Mouse (Mus musculus): Measurements from ENCODE around the gene Rps6ka5. TPM values are rescaled to one million over a fixed set of nuclear protein-coding genes. Genes with fewer than 3 reads are reported as not detected.

Rps6ka5 gene
- polyA plus RNA-seq, 1 experiment from 2014 or later: 5.2 TPM

DNA sequence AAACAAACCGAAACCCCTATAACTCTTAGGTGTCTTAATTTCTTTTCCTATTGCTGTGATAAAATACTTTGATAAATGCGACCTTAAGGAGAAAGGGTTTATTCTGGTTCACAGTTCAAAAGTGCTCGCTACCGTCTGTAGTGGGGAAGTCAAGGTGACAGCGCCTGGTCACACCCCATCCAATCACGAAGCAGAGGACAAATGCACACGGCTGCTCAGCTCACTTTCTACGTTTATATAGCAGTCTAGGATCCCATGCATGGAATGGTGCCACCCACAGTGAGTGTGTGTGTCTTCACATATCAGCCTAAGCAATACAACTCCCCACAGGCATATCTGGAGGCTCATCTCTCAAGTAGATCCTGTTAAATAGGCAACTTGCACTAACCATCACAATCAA, 88.9 kb downstream of the Rps6ka5 start:
- no peak overlapping the region for H3K4me3 ChIP-seq
- 75% methylated on average over 8 of the region's 8 CpGs for WGBS
- H3K27me3 ChIP-seq: no peaks in the 10 kb centered on the region
- H3K9ac ChIP-seq: no peak overlapping the region
- H3K27ac ChIP-seq: no peak overlapping the region
- ATAC-seq (ENCODE audit: borderline replicate concordance, extremely low read depth, low FRiP score, low TSS enrichment): no peak
- no peaks in the 10 kb centered on the region for H3K4me1 ChIP-seq
- no peak overlapping the region for H3K4me2 ChIP-seq
- no peaks in the 10 kb centered on the region for H3K9me3 ChIP-seq
- no peaks in the 10 kb centered on the region for H3K36me3 ChIP-seq

- no peaks in the 10 kb centered on the region for H3K27me3 ChIP-seq
- H3K9ac ChIP-seq: no peak overlapping the region
- no peak overlapping the region for H3K4me2 ChIP-seq
- no peaks in the 10 kb centered on the region for H3K4me1 ChIP-seq
- no peak for ATAC-seq (ENCODE audit: borderline replicate concordance, extremely low read depth, low FRiP score, low TSS enrichment)
- no peaks in the 10 kb centered on the region for H3K36me3 ChIP-seq
- H3K9me3 ChIP-seq: no peaks in the 10 kb centered on the region
- no peak overlapping the region for H3K27ac ChIP-seq
- H3K4me3 ChIP-seq: no peak overlapping the region
- 54% methylated on average over 3 of the region's 3 CpGs for WGBS
Observed at GRCm38 (mm10) chr12:100636733-100637132, 90.0 kb downstream of the Rps6ka5 start.

- no peaks in the 10 kb centered on the region for H3K9me3 ChIP-seq
- no peaks in the 10 kb centered on the region for H3K36me3 ChIP-seq
- no peaks in the 10 kb centered on the region for H3K4me1 ChIP-seq
- WGBS: 77% methylated on average over 2 of the region's 2 CpGs
- H3K4me2 ChIP-seq: no peak overlapping the region
- no peak overlapping the region for H3K9ac ChIP-seq
- H3K27ac ChIP-seq: no peak overlapping the region
- no peaks in the 10 kb centered on the region for H3K27me3 ChIP-seq
- no peak overlapping the region for H3K4me3 ChIP-seq
- ATAC-seq (ENCODE audit: borderline replicate concordance, extremely low read depth, low FRiP score, low TSS enrichment): no peak
Observed at GRCm38 (mm10) chr12:100636299-100636633, 90.5 kb downstream of the Rps6ka5 start.

DNA sequence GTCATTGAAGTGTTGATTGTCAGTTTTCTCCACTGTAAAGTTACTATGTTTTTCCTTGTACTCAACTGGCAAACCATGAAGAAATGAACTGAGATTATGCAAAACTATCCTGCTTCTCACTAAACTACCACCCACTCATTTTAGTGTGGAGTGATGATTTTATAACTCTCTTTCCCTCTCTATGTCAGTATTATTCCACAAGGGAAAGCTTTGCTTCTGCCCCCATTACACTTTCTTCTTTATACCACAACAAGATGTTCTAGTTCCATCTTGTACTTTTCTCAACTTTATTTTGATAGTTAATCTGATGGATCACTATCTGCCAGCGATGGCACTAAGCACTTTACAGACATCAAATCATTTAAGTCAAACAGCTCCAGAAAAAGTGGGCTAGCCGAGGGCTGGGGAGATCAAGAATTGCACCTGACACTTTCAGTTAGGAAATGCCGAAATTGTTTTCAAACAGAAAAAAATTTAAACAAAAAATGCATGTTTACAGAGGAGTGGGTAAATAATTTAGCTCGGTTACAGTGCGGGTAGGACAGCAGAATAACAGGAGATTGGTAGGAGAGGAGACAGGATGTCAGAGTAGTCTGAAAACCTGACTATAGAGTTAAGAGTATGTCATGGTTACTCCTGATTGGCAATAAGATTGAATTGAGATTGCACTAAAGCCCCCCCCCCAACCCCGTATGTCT, 91.0 kb downstream of the Rps6ka5 start:
- Histone ChIP-seq H3K4me1 (no peaks in the 10 kb centered on the region), H3K9ac (no peak overlapping the region), H3K27me3 (no peaks in the 10 kb centered on the region), H3K4me2 (no peak overlapping the region), H3K9me3 (no peaks in the 10 kb centered on the region), H3K27ac (no peak overlapping the region), H3K4me3 (no peak overlapping the region), H3K36me3 (no peaks in the 10 kb centered on the region)
- no peak for ATAC-seq (ENCODE audit: borderline replicate concordance, extremely low read depth, low FRiP score, low TSS enrichment)
- WGBS: 72% methylated on average over 6 of the region's 6 CpGs

- Histone ChIP-seq H3K9ac (no peak overlapping the region), H3K27ac (no peak overlapping the region), H3K36me3 (no peaks in the 10 kb centered on the region), H3K27me3 (no peaks in the 10 kb centered on the region), H3K4me2 (no peak overlapping the region), H3K9me3 (no peaks in the 10 kb centered on the region), H3K4me1 (no peaks in the 10 kb centered on the region), H3K4me3 (no peak overlapping the region)
- WGBS: 64% methylated on average over 3 of the region's 3 CpGs
- no peak for ATAC-seq (ENCODE audit: borderline replicate concordance, extremely low read depth, low FRiP score, low TSS enrichment)
Observed at GRCm38 (mm10) chr12:100633231-100633630, 93.6 kb downstream of the Rps6ka5 start.

DNA sequence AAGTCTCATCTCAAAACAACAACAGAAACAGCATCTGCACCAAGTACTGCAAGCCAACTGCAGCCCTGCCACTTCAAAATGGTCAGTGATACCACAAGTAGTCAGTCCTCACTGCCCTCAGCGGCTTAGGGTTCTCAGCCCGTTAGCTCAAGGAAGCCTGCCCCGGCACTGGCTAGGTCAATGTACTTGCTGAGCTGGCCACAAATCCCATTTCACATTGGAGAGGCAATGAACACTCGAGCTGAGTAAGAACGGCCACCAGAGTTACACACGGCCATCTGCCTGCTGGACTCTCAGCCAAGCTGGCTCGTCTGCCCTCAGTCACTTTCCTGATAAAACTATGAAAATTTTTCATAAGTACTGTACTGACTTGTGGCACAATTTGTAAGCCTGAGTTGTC, 95.5 kb downstream of the Rps6ka5 start:
- no peaks in the 10 kb centered on the region for H3K4me1 ChIP-seq
- ATAC-seq (ENCODE audit: borderline replicate concordance, extremely low read depth, low FRiP score, low TSS enrichment): no peak
- H3K9ac ChIP-seq: no peak overlapping the region
- 81% methylated on average over 7 of the region's 7 CpGs for WGBS
- no peak overlapping the region for H3K4me3 ChIP-seq
- H3K36me3 ChIP-seq: no peaks in the 10 kb centered on the region
- H3K4me2 ChIP-seq: no peak overlapping the region
- H3K27me3 ChIP-seq: no peaks in the 10 kb centered on the region
- no peak overlapping the region for H3K27ac ChIP-seq
- H3K9me3 ChIP-seq: no peaks in the 10 kb centered on the region

- H3K9ac ChIP-seq: no peak overlapping the region
- ATAC-seq (ENCODE audit: borderline replicate concordance, extremely low read depth, low FRiP score, low TSS enrichment): no peak
- H3K4me3 ChIP-seq: no peak overlapping the region
- no peaks in the 10 kb centered on the region for H3K4me1 ChIP-seq
- no peaks in the 10 kb centered on the region for H3K27me3 ChIP-seq
- H3K27ac ChIP-seq: no peak overlapping the region
- H3K4me2 ChIP-seq: no peak overlapping the region
- 77% methylated on average over 6 of the region's 6 CpGs for WGBS
- no peaks in the 10 kb centered on the region for H3K9me3 ChIP-seq
- no peaks in the 10 kb centered on the region for H3K36me3 ChIP-seq
Observed at GRCm38 (mm10) chr12:100629126-100629920, 97.5 kb downstream of the Rps6ka5 start.

GRCm38 (mm10) chr12:100626991-100627677, 99.6 kb downstream of the Rps6ka5 start:
- Histone ChIP-seq H3K9me3 (no peaks in the 10 kb centered on the region), H3K4me2 (no peak overlapping the region), H3K4me3 (no peak overlapping the region), H3K4me1 (no peaks in the 10 kb centered on the region), H3K9ac (no peak overlapping the region), H3K27ac (no peak overlapping the region), H3K36me3 (no peaks in the 10 kb centered on the region), H3K27me3 (no peaks in the 10 kb centered on the region)
- 31% methylated on average over 1 of the region's 1 CpGs for WGBS
- no peak for ATAC-seq (ENCODE audit: borderline replicate concordance, extremely low read depth, low FRiP score, low TSS enrichment)

GRCm38 (mm10) chr12:100626273-100626990, 100.4 kb downstream of the Rps6ka5 start:
- H3K27ac ChIP-seq: no peak overlapping the region
- no peaks in the 10 kb centered on the region for H3K27me3 ChIP-seq
- WGBS: 76% methylated on average over 4 of the region's 4 CpGs
- no peaks in the 10 kb centered on the region for H3K4me1 ChIP-seq
- H3K36me3 ChIP-seq: no peaks in the 10 kb centered on the region
- H3K4me2 ChIP-seq: no peak overlapping the region
- no peak overlapping the region for H3K4me3 ChIP-seq
- no peak for ATAC-seq (ENCODE audit: borderline replicate concordance, extremely low read depth, low FRiP score, low TSS enrichment)
- H3K9me3 ChIP-seq: no peaks in the 10 kb centered on the region
- H3K9ac ChIP-seq: no peak overlapping the region

DNA sequence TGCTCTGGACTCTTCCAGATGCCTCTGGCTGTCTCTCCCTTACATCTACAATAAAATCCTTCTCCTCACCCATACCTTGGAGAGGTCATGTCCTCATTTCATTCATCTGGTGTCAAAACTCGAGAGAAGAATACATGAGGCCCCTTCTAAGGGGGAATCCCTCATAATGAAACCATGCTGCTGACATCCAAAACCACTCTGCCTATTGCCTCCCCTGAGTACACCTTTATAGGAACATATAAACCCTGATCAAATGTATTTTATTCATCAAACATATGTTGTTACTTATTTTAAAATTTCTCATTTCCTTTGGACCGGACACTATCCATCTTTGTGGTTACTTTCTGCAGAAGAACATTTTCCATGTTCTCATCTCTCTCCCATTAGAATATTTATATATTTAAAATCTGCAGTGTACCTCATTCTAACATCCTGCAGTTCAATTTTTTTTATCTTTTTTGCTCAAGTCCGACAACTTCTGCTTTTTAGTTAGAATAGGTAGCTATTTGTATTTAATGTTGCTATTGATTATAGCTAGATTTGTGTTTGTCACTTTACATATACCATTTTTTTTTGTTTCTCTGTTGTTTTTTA, 101.8 kb downstream of the Rps6ka5 start:
- no peaks in the 10 kb centered on the region for H3K4me1 ChIP-seq
- H3K4me3 ChIP-seq: no peak overlapping the region
- no peaks in the 10 kb centered on the region for H3K9me3 ChIP-seq
- H3K4me2 ChIP-seq: no peak overlapping the region
- no peak for ATAC-seq (ENCODE audit: borderline replicate concordance, extremely low read depth, low FRiP score, low TSS enrichment)
- no peaks in the 10 kb centered on the region for H3K36me3 ChIP-seq
- no peak overlapping the region for H3K9ac ChIP-seq
- H3K27ac ChIP-seq: no peak overlapping the region
- 74% methylated on average over 3 of the region's 3 CpGs for WGBS
- no peaks in the 10 kb centered on the region for H3K27me3 ChIP-seq

GRCm38 (mm10) chr12:100615251-100615650, 111.5 kb downstream of the Rps6ka5 start:
- Histone ChIP-seq H3K36me3 (no peaks in the 10 kb centered on the region), H3K27ac (no peak overlapping the region), H3K4me2 (no peak overlapping the region), H3K9me3 (no peaks in the 10 kb centered on the region), H3K4me3 (no peak overlapping the region), H3K27me3 (no peaks in the 10 kb centered on the region), H3K4me1 (no peaks in the 10 kb centered on the region), H3K9ac (no peak overlapping the region)
- ATAC-seq (ENCODE audit: borderline replicate concordance, extremely low read depth, low FRiP score, low TSS enrichment): no peak
- WGBS: 61% methylated on average over 2 of the region's 2 CpGs

Measured in lung, embryonic 15.5 days (tissue).